Mouse (Mus musculus) spleen, adult 10 weeks (tissue): ENCODE results near the gene Ostc. TPM values are rescaled to one million over a fixed set of nuclear protein-coding genes. Genes with fewer than 3 reads are reported as not detected.

ENCODE experiments used
- polyA plus RNA-seq: library from polyadenylated mRNA; stranded (reverse); fragments of 350-450 nt; fragmentation: Illumina TruSeq; extraction: RNeasy Lipid Tissue Mini Kit (QIAGEN cat#74804); gene quantifications from one replicate; pipeline ENCODE4 v1.2.3, GENCODE M21; 2015; ENCODE audit warnings: low replicate concordance; ENCODE audit not compliant: insufficient read depth

The Ostc gene
- polyA plus RNA-seq = 163 TPM

DNA sequence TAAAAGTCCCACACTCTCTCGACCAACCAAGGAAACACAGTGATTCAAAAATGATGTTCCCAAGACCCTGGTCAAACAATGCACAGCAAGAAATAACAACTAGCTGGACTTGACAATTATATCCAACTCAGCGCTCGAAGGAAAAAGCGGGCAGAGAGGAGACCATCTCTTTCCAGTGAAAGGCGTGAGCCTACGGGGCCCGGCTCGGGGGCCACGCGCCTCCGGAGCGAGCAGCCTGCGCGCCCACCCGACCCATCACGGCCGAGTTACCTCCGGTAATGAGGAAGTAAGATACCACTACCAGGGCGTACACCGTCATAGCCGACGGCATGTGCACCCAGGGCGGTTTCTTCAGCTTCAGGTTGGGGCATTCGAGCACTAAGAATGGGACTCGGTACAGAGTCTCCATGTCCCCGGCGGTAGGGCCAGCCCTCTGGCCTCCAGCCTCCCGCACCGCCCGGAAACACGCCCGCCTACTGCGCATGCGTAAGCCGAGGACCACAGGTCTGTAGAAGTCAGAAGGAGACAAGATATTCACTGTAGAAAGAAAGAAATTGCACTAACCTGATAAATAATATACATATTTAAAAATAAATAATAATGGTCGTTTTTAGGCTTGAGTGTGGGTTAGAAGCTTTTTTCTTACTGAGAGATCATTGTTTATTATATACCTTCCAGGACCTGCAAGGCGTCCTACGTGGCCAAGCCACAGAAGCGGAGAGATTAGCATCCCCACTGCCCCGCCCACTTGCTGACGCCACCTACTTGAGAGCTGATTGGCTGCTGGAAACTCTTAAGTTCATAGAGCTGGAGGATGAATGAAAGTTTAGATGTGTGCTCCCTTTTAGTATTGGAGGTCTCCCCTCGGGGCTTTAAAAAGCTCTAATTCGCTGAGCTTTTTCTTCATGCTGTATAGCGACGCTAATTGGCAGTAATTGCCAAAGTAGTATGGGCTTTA is at the start of gene Ostc:
Gene Ostc (minus strand): TSS at position 478 of the 958 bp plus-strand sequence.

DNA sequence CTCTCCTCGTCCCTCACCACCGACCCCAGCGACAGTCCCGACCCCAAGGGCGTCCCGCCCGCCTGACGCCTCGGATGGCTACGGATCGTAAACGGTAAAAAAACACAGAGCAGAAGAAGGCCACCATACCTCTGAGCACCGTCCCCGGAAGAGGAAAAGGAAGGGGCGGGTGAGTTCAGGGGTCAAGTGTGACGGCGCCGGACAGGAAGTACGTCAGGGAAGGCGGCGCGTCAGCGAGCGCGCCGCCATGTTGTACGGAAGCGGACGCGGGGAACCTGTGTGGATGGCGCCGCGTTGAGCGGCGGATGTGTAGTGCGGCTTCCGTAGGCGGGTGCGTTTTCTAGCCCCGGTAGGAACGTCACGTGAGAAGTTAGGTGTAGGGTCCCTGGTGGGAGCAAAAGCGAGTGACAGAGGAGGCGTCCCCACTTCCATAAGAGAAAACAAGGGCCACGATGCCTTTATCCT is 21.0 kb upstream of the Ostc start, which contains the start of gene Rpl34:
Gene Rpl34 (minus strand): TSS at position 210 of the 465 bp plus-strand sequence.

Other genes with a start within 250 kb of the Ostc start
- gene Etnppl, start 92.0 kb downstream of the Ostc start, polyA plus RNA-seq = not detected
- 1,648 TPM for gene Rpl34, start 21.0 kb upstream of the Ostc start, polyA plus RNA-seq